Mouse (Mus musculus): ENCODE measurements around the gene Dmac1. TPM values are rescaled to one million over a fixed set of nuclear protein-coding genes. Genes with fewer than 3 reads are reported as not detected.
"Not testable (repeated sequence)": the region's sequence is repeated elsewhere in the genome, so short reads cannot be mapped to it uniquely, and the experiment has no call there.

Dmac1 gene
- polyA plus RNA-seq, 1 experiment from 2014 or later: 108 TPM

- Histone ChIP-seq H3K27me3 (ENCODE audit: control insufficient read depth, insufficient read depth, low read length) (no peaks in the 10 kb centered on the region), H3K27ac (ENCODE audit: low read depth, low read length) (no peak overlapping the region), H3K9me3 (ENCODE audit: control insufficient read depth, low read length) (no peaks in the 10 kb centered on the region), H3K4me3 (ENCODE audit: low read depth, low read length) (no peak overlapping the region), H3K4me1 (replicated peaks; ENCODE audit: control insufficient read depth, insufficient read depth, low read length) (no peaks in the 10 kb centered on the region), H3K4me2 (replicated peaks; ENCODE audit: low read depth, low read length) (no peak overlapping the region), H3K9ac (ENCODE audit: low read depth, low read length) (no peak overlapping the region), H3K36me3 (ENCODE audit: control insufficient read depth, insufficient read depth, low read length) (no peaks in the 10 kb centered on the region)
- DNase-seq (ENCODE audit: low spot score) (no peak), ATAC-seq (ENCODE audit: low FRiP score) (no peak)
- 94% methylated on average over 3 of the region's 3 CpGs for WGBS
Observed at GRCm38 (mm10) chr4:75259447-75259846, 18.7 kb downstream of the Dmac1 start.

GRCm38 (mm10) chr4:75234602-75235001, 43.5 kb downstream of the Dmac1 start:
- WGBS: 20% methylated on average over 3 of the region's 3 CpGs
- DNase-seq (ENCODE audit: low spot score); H3K36me3 ChIP-seq (ENCODE audit: control insufficient read depth, insufficient read depth, low read length); H3K27me3 ChIP-seq (ENCODE audit: control insufficient read depth, insufficient read depth, low read length); H3K9me3 ChIP-seq (ENCODE audit: control insufficient read depth, low read length); H3K4me3 ChIP-seq (ENCODE audit: low read depth, low read length); H3K4me1 ChIP-seq (replicated peaks; ENCODE audit: control insufficient read depth, insufficient read depth, low read length); H3K27ac ChIP-seq (ENCODE audit: low read depth, low read length); ATAC-seq (ENCODE audit: low FRiP score); H3K9ac ChIP-seq (ENCODE audit: low read depth, low read length); H3K4me2 ChIP-seq (replicated peaks; ENCODE audit: low read depth, low read length): not testable (repeated sequence)
